Mouse (Mus musculus): ENCODE data around the gene Klrb1f.

DNA sequence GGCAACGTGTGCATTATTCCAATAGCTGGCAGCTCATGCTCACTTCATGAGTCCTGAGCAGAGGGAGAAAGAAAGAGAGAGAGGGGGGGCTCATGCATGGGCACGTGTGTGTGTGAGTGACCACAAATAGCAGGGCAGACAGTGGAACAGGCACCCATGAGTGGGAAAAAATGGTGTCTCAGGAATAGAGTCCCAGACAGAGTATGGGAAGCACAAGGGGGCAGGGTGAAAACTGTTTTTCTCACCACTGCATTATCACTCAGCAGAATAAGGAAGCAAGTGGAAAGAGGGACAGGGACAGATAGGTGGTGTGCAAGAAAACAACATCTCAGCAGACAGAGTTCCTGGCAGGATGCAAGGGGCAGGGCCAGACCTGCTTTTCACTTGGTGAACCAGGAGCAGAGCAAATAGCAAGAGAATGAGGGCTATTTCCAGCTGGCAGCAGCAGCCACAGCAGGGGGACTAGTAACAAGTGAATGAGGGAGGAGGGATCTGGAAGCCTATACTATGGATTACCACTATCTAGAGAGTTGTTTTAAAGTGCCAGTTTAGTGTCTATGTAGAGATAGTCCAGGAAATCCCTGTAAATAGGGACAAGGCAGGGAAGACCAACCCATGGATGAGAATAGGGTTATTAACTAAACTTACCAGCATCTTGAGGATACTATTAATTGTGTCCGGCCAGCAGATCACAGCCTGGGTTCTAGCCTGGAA, 49.5 kb upstream of the Klrb1f start:
- no peak for TF ChIP-seq CTCF (IDR thresholded peaks at IDR 0.05; ENCODE audit: low read depth, low read length)
- no peak for TF ChIP-seq POLR2A (IDR thresholded peaks at IDR 0.05; ENCODE audit: borderline replicate concordance, low read depth, low read length)

Measured in bone marrow macrophage, adult 2 months (primary cell).